Mouse (Mus musculus) cerebellum, adult 18-20 months (tissue): ENCODE results near the gene Prkd1.

Experiments used
- DNase-seq, 2 experiments: peaks; one replicate each; pipeline ENCODE4 v3.0.0; 2021

Prkd1 gene

DNA sequence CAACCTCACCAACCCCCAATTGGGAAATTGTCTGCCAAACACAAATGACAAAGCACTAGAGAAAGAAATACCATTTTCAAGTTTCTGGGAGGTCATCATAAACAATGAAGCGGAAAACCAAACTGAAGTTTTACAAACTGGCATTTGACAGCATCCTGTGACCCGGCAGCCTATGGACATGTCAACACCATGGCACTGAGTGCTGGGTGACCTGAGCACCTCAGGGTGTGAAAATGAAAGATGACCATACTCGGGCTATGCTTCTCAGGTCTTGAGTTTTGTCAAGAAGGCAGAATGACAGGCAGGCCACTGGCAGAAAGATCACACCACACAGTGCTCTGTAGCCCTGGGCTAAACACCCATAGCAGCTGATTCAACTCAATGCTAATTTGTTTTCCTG lies 94.7 kb downstream of the Prkd1 start:
- no peak for DNase-seq

DNA sequence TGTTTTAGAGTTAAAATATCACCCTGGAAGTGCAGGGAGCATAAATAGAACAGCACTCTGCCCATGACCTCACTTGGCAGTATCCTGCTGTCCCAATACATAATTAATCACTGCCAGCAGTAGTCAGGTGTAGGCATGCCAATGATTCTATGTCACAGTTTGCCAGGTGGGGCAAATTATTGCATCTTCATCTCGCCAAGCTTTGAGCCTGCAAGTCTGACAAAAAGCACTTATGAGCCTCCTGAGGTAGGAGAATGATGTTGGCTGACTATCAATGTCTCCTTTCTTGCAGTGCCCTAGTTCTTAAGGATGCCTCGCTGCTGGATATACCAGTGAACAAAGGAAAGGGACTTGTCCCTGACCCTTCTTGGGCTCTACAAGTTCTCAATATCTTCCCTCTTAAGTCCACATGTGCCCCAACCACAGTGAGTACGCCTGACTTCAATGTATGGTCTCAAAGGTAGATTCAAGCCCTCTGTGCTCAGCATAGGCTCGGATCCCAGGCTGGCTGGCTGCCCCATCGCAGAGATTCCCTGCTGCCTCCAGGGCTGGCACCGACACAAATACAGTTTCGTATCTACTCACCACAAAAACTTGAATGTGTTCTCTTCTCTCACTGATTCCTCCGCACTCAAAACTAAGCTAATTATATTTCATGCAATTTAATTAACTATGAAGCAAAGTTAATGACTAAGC lies 98.9 kb downstream of the Prkd1 start:
- peak; percentile 20 to 56 for DNase-seq

DNA sequence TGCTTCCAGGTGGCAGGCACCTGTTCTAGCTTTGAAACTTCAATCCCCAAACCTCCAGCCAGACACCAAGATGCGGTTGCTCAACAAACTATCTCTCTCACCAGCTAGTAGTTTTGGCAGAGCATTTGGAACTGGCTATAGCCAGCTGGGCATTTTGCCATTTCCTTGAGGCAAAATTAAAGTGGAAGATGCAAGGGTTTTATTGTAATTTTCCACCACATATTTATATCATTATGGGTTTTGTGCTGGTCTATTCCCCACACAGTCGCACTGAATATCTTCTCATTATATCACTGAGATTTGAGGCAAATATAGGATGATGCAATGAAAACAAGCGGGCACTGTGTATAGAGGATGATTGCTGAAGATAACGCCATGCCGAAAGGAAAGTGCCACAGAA lies 102.5 kb downstream of the Prkd1 start:
- no peak for DNase-seq

DNA sequence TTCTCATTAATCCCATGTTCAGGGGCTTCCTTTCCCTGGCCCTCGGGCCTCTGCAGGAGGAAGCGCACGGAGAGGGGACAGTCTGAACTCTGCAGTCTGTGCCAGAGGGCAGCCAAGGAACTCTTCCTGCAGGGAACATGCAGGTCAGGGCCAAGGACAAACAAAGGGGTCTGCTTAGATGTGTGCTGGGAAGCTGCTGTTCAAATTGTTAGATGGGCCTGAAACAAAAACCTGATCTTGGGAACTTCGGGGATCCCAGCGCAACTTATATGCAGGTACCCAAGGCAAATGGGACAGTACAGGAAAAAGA lies 103.3 kb downstream of the Prkd1 start:
- DNase-seq, result no peak

DNA sequence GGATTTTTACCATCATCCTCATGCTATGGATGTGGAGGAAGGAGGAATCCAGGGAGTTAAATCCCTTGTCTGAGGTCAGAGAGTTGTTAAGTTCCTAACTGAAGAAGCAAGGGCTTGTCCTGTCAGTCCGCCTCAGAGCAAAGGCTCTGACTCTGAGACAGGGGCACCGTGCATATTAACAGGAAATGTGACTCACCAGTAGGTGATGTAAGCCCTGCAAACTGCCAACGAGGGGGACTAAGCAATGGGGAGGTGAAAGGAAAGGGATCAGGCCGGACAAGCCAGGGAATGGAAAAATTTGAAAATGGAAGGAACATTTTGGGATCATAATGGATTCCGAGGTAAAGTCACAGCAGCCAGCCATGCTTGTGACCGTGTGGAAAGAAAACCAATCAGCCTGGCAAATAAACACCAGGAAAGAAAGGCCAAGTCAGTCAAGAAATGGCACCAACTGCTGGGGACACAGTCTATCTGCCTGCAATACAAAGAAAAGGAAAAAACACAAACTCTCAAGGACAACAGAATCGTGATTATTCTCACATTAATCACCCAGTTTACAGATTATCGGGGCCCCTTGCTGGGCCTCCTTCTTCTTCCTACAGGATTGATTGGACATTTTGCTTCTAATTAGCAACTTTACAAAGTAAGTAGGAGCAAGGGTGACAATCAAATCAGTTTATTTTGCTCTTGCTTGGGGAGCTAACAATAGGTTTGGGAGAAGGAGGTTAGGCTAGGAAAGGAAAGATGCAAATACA lies 103.9 kb downstream of the Prkd1 start:
- DNase-seq, result no peak

DNA sequence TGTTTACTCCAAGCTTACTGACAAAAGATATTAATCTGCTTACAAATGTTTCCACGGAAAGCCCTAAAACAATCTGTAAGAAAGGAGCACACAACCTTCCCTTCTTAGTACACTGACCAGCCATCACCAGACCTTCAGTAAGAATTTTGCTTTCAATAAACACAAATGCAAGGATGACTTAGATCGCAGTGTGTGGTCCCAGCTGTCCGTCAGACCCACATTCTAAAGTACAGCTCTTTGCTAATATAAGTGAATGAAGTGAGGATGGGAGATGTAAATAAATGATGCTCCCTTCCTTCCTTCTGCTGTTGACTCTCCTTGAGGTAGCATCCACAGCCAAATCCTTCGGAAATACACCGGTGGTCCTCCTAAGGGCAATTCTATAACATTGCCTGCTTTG lies 108.1 kb downstream of the Prkd1 start:
- DNase-seq, result no peak

DNA sequence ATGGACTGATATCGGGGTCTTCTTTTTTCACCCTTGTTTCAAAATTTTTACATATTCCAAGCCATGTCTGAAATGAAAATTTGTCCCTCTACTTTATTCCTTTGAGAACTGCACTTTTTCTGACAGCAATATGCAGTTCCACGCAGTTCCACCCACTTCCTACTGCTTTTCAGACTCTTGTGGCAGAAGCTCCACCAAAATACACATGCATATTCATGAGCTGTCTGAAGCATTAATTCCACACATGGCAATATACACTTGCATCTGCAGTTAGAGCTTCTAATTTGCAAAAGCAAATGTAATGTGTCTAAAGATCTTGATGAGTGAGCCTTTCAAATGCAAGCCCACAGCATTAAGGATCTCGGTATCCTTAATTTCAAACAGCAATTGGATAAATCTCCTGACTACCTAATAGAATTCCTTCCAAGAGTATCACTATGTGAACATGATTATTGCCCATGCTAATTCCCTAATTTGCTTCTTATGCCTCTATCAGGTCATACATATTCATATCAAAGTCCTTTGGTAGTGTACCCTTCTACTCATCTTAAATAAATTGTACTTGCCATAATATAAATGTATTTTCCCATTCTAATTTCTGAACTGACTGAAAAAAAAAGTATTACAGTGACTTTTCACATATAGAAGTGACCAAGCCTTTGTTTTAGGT lies 110.5 kb downstream of the Prkd1 start:
- no peak for DNase-seq

DNA sequence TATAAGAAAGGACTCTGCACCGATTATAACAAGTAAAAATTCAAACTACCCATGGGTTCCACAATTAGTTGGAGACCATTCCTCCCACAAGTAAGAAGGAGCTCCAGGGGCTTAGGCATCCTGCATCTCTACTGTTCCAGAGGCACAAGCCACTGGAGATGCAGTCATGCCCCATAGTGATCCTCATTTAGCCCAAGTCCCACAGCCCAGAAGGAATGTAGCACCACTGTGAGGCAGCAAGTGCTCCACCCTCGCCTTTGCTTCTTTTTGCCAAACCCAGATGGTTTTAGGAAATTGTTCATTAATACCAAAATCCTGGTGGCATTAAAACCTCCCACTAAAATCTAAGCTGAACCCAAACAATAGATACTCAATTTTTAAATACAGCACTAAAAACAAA lies 111.1 kb downstream of the Prkd1 start:
- DNase-seq, result no peak

DNA sequence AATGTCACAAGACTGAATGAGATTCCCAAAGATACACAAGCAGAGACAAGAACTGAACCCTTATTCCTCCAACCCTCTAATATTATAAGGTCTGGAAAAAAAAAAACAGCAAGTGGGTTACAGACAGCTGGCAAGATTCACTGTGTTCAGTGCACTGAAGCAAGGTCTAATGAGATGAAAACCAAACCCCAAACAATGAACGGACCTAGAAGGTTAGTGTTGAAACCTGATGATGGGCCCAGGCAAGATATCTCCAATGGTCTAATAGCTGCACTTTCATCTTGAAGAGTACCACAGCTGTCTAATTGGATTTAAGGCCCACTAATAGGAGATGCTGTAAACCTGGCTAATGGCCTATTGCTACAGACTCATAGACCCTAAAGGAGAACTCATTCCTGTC lies 111.9 kb downstream of the Prkd1 start:
- no peak for DNase-seq

DNA sequence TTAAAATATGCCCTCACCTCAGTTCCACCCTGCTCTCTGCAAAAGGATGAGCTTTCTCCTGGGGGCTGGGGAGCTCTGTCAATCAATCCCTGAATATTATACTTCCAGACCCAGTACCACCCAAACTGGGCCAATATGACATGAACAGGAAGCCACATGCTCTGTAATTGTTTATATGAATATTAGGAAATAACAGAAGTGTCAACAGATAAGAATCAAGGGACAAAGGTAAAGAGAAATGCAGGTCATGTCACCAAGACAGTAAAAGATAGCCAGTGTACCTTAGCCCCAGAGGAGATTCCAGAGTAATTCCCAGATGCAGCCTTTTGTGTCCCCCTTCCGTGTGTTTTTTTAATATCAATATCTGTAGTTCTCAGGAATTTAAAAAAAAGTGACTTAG lies 120.3 kb downstream of the Prkd1 start:
- DNase-seq, result no peak

DNA sequence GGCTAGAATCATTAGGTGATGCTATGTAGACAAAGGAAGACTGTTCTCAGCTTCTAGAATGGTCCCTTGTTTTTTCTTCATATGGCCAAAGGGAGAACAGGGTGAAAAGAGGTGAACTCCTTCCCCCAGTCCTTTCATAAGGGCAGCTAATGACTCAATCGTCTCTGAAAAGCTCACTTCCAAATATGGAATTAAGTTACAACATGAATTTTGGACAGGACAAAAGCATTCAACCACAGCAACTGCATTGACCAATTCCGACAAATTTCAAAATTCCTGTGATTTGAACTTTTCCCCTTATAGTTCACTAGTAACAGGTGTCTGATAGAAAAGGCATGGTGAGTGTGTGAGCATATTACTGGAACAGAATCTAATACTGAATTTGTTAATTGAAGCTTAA lies 124.8 kb downstream of the Prkd1 start:
- DNase-seq, result no peak

DNA sequence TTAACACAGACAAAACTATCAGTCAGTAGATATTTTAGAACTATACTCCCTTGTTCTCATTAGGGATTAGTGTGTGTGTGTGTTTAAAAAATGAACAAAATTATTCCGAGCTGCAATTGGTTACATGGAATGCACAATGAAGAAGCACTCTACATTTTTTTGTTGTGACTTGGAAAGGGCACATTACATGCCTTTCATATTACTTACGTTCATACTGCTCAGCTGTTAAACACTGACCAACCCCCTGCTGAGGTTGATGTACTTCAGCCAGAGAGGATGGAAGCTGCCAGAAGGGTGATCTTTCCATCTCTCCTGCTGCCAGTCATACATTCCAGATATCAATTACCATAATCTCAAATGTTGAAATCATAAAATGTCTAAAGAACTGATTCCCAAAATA lies 134.4 kb downstream of the Prkd1 start:
- no peak for DNase-seq

DNA sequence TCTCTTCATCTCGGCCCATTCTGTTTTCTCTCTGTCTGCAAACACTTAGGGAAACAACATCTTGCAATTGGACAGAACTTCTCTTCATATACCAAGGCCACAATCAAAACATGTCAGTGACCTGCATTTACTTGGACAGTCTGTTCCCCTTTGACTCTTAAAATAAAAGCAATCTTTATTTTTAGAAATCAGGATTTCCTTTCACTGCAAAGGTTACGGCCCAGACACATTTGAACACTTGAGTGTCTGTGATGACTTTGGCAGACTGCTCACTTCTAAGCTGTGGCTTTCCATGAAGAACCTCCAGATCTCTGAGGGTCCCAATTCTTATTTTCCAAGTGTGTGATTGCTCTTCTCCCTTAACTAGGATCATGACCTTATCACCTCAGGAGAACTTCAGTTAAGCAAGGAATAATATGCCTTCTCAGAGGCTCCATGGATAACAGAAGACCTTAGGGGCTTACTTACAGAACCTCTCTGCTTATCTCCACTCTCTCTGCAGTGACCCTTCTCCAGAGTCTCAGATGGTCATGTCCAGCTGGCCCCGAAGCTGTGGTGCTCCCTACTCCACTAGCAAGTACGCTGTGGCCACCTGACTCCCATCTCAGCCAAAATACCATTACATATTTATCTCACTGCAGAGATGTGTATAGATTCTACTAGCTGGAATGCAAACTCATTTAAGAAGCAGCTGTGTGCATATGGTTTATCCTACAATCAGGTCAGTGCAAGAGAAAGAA lies 137.2 kb downstream of the Prkd1 start:
- DNase-seq, result no peak

DNA sequence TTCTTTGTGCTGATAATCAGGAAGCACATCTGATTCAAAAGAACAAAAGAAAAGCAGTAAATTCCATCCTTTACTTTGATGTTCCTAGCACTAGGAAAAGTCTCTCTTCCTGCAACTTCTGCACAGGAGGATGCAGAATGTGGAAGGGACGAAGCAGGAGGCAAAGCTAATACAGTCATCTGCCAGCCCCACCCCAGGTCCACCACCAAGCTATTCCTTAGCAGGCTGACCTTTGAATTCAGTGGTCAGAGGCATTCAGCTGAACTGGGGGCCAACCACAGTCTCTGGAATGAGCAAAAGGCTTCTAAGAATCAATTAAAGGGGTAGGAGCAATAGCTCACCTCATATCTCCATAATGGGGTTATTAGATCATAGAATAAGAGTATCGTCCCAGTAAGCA lies 140.1 kb downstream of the Prkd1 start:
- DNase-seq, result no peak

DNA sequence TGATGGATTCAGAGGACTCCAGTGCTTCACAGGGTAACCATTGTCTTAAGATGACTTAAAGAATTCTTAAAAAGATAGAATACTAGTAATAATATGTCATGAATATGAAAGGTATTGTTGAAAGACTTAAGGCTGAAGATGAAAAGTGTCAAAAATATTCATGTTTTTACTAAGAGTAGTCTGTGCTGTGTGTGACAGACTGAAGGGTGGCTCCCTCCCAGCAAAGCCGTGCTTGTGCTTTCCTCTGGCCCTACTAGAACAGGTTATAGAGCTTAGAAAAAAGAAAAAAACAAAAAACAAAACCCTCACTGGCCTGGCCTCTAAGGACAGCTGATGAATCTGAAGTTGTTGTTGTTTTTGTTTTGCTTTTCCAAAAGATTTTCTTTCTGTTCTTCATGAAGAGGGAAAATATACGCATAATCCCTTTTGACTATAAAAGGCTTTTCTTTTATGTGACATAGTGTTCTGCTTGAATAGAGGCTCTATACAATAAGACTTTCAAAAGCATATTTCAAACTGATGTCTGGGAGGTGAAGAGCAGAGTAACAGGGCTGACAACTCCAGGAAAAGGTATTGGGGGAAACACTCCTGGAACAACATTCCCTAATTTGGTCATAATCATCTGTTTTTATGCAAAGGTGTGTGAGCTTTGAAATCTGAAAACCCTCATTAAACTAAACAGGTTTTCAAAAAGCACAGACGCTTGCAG lies 148.9 kb downstream of the Prkd1 start:
- no peak for DNase-seq

DNA sequence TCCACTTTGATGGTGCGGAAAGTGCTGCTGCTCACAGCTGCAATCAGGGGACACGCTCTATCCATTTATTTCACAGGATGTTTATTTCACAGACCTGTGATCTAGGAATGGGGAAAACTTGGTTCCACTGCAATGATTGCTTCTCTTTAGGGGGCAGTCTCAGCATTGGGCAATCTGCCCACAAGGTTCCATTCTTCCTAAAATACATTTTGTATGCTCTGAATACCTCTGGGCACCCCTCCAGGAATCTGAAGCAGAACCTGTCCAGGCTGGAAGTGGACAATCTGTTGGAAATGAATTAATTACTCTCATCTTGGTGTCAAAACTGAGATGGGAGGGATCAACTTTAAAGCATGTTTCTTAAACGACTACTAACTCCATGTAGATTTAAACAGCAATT lies 152.9 kb downstream of the Prkd1 start:
- DNase-seq, result peak in 1 of 2 experiments; percentile 2

DNA sequence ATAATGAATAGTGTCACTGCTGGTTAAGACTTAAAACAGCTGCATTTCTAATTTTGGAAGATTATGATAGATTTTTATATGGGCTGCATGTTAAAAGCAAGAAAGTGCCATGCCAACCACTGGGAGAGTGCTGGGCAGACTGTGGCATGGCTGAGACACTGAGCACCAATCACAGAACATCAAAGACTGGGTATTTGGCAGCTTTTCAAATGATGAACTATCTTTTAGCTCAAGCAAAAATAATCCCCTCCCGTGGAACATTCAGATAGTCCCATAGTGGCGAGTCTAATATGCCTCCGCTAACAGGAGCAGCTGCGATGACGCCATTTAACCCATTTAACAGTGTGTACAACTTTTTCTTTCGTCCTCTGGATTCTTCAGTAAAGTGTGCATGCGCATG lies 169.1 kb downstream of the Prkd1 start:
- no peak for DNase-seq

DNA sequence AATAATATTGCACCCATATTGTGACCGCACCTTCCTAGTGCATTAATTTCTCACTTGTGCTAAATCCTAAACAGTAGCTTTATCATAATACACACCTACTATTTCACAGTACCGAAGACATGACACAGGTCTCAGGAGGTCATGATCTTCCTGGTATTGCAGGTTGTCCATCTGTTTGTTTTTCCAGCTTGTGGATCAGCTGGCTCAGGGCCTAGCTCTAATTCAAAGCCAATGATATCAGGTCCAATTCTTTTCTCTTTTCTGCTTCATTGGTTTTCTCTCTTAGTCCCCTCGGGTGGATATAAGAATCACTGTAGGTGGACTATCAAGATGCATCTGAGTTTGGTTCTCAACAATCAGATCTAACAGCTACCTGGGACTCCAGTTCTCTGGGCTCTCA lies 191.7 kb downstream of the Prkd1 start:
- no peak for DNase-seq

DNA sequence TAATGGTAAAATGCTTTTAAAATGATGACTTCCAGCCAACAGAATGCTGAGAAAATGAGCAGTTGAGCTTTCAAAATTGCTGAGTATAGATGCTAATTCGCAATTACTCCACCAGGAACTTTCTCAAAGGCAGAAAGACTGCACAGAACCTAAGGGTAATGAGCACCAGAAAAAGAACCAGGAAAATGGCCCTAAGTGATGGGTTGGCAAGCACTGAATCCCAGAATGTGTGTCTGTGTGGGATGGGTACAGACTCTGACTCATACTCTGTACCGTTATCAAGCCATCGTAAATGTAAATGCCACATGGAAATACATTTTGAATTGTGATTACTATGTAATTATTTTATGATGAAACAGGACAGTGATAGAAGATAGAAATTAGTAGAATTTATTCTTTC lies 197.1 kb downstream of the Prkd1 start:
- DNase-seq, result no peak

DNA sequence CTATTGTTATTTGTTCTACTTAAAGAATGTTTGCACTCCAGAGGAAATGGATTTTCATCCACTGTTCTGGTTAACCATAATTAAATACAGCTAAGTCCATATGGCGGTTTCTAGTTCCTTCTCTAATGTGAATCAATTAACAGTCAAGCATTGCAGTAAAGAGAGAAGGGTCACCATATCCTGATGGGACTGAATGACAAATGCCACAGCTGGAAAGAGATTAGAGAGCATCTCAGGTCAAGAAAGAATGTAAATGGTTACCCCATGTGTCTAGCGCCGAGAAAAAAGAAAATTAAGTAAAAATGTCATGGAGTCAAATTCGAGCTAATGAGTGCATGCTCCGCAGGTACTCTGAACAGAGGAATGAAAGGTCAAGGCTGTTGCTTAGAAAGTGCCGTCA lies 212.2 kb downstream of the Prkd1 start:
- no peak for DNase-seq

DNA sequence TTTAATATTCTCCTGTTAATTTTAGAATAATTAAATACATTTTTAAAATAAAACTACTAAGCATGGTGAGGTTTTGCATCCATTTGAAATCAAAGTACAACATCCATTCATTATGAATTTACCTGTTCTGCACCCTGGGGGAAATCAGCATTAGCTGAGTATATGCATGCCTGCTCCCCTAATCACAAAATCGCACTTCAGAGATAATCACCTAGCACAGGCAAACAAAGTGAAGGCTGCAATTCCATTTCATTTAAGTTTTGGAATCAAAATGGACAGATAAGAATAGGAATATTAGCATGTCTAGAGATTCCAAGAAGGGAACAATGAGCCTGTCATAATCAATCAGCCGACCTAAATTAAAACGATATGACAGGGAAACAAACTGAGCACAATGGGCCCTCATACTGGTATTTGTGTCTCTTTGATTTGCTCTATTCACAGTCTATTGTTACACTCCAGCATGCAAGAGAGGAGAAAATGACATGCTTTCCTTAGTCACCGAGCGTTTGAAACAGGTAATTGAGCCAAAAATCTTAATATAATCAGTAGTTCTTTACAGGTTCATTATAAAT lies 218.7 kb downstream of the Prkd1 start:
- DNase-seq, result no peak

DNA sequence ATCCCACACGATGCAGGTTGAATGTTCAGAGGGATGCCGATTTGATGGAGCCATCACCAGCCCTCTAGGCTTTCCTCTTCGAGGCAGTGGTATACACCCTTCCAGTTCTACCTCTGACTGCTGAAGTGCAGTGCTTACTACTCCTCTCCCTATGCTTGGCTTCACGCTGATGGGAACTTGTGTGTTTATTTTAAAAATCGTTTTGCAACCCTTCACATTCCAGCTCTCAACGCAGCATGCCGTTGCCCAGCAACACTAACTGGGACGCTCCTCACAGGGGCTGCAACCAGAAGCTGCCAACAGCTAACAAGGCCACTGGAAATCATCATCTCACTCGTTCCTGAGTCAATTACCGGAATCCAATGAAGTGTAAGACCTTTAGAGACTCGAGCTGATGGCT lies 296.5 kb downstream of the Prkd1 start:
- peak in 1 of 2 experiments; percentile 3 for DNase-seq

DNA sequence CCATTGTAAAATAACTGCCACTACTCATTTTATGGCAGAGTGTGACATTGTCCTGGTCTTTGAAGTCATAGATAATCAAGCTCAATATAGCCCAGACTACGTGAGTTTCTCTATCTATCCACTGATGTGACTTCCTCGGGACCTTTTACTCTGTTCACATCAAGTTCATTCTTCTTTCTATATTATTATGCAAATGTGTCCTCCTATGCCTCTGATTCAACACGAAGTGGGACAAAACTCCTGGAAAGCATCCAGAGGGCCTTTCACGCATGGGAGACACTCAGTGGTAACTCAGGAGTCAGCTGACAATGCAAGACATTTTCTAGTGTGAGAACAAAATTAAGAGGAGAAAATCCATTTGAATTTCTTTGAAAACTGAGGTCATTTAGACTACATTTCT lies 315.7 kb downstream of the Prkd1 start:
- no peak for DNase-seq
